Mouse (Mus musculus): Measurements from ENCODE around the gene Kif1c. TPM values are rescaled to one million over a fixed set of nuclear protein-coding genes. Genes with fewer than 3 reads are reported as not detected.

Kif1c gene
- polyA plus RNA-seq, 1 experiment, result 103 TPM

GRCm38 (mm10) chr11:70687601-70688199 lies 12.6 kb upstream of the Kif1c start, which contains the start of gene Camta2:
Camta2 (minus strand) TSS chr11:70688105.
- peak; percentile 83; the same call in 1 of the 2 replicates for TF ChIP-seq POLR2A (IDR thresholded peaks at IDR 0.05; ENCODE audit: borderline replicate concordance, extremely low read depth, low read depth, low read length)
- peak; percentile 26; the same call in 1 of the 2 replicates for TF ChIP-seq CTCF (IDR thresholded peaks at IDR 0.05; ENCODE audit: insufficient read depth, low read length)
- WGBS, result under 1% methylated on average over 54 of the region's 55 CpGs
- peak within 1 kb of the TSS; percentile 76 for H3K4me3 ChIP-seq (replicated peaks; ENCODE audit: extremely low read depth, low read depth, low read length)
- DNase-seq, result peak; percentile 91
- H3K4me1 ChIP-seq (ENCODE audit: control insufficient read depth, insufficient read depth, low read length), result peaks cover 12% of the 10 kb centered on the region; the same call in 1 of the 2 replicates

- WGBS, result 13% methylated on average over 8 of the region's 8 CpGs
- H3K4me1 ChIP-seq (ENCODE audit: control insufficient read depth, insufficient read depth, low read length), result peaks cover 12% of the 10 kb centered on the region; the same call in 1 of the 2 replicates
- H3K4me3 ChIP-seq (replicated peaks; ENCODE audit: extremely low read depth, low read depth, low read length), result peak overlapping the region; percentile 76
- no peak for DNase-seq
- TF ChIP-seq CTCF (IDR thresholded peaks at IDR 0.05; ENCODE audit: insufficient read depth, low read length), result no peak
- TF ChIP-seq POLR2A (IDR thresholded peaks at IDR 0.05; ENCODE audit: borderline replicate concordance, extremely low read depth, low read depth, low read length), result no peak
Observed at GRCm38 (mm10) chr11:70688372-70688771, 12.0 kb upstream of the Kif1c start.

GRCm38 (mm10) chr11:70689578-70689977 lies 10.8 kb upstream of the Kif1c start:
- TF ChIP-seq POLR2A (IDR thresholded peaks at IDR 0.05; ENCODE audit: borderline replicate concordance, extremely low read depth, low read depth, low read length) (no peak), CTCF (IDR thresholded peaks at IDR 0.05; ENCODE audit: insufficient read depth, low read length) (no peak)
- 57% methylated on average over 4 of the region's 4 CpGs for WGBS
- Histone ChIP-seq H3K4me3 (replicated peaks; ENCODE audit: extremely low read depth, low read depth, low read length) (no peak overlapping the region), H3K4me1 (ENCODE audit: control insufficient read depth, insufficient read depth, low read length) (peaks cover 12% of the 10 kb centered on the region; the same call in 1 of the 2 replicates)
- DNase-seq, result no peak

GRCm38 (mm10) chr11:70693504-70693903 lies 6.8 kb upstream of the Kif1c start:
- TF ChIP-seq POLR2A (IDR thresholded peaks at IDR 0.05; ENCODE audit: borderline replicate concordance, extremely low read depth, low read depth, low read length), result no peak
- DNase-seq, result no peak
- Histone ChIP-seq H3K4me3 (replicated peaks; ENCODE audit: extremely low read depth, low read depth, low read length) (no peak overlapping the region), H3K4me1 (ENCODE audit: control insufficient read depth, insufficient read depth, low read length) (peaks cover 2% of the 10 kb centered on the region; the same call in 1 of the 2 replicates)
- WGBS, result 73% methylated on average over 3 of the region's 3 CpGs

- 78% methylated on average over 3 of the region's 3 CpGs for WGBS
- no peak for DNase-seq
- H3K4me1 ChIP-seq (ENCODE audit: control insufficient read depth, insufficient read depth, low read length), result peaks cover 4% of the 10 kb centered on the region
- TF ChIP-seq CTCF (IDR thresholded peaks at IDR 0.05; ENCODE audit: insufficient read depth, low read length), result no peak
- H3K4me3 ChIP-seq (replicated peaks; ENCODE audit: extremely low read depth, low read depth, low read length), result no peak overlapping the region
Observed at GRCm38 (mm10) chr11:70697376-70697775, 3.0 kb upstream of the Kif1c start.

GRCm38 (mm10) chr11:70699051-70699450 lies 1.3 kb upstream of the Kif1c start:
- Histone ChIP-seq H3K4me3 (replicated peaks; ENCODE audit: extremely low read depth, low read depth, low read length) (no peak overlapping the region), H3K4me1 (ENCODE audit: control insufficient read depth, insufficient read depth, low read length) (peaks cover 7% of the 10 kb centered on the region)
- DNase-seq, result no peak
- TF ChIP-seq CTCF (IDR thresholded peaks at IDR 0.05; ENCODE audit: insufficient read depth, low read length) (no peak), POLR2A (IDR thresholded peaks at IDR 0.05; ENCODE audit: borderline replicate concordance, extremely low read depth, low read depth, low read length) (no peak)
- WGBS, result 86% methylated on average over 2 of the region's 2 CpGs

- TF ChIP-seq CTCF (IDR thresholded peaks at IDR 0.05; ENCODE audit: insufficient read depth, low read length), result no peak
- TF ChIP-seq POLR2A (IDR thresholded peaks at IDR 0.05; ENCODE audit: borderline replicate concordance, extremely low read depth, low read depth, low read length), result no peak; the same call in 1 of the 2 replicates
- WGBS, result 1% methylated on average over 34 of the region's 34 CpGs
- DNase-seq, result peak; percentile 78
- H3K4me1 ChIP-seq (ENCODE audit: control insufficient read depth, insufficient read depth, low read length), result peaks cover 7% of the 10 kb centered on the region
- peak overlapping the region; percentile 98 for H3K4me3 ChIP-seq (replicated peaks; ENCODE audit: extremely low read depth, low read depth, low read length)
Observed at GRCm38 (mm10) chr11:70700613-70701012, 265 bp downstream of the Kif1c start.

GRCm38 (mm10) chr11:70701221-70701955 lies 1.0 kb downstream of the Kif1c start:
- 13% methylated on average over 10 of the region's 10 CpGs for WGBS
- peak overlapping the region; percentile 98 for H3K4me3 ChIP-seq (replicated peaks; ENCODE audit: extremely low read depth, low read depth, low read length)
- H3K4me1 ChIP-seq (ENCODE audit: control insufficient read depth, insufficient read depth, low read length), result peaks cover 7% of the 10 kb centered on the region
- DNase-seq, result no peak
- TF ChIP-seq CTCF (IDR thresholded peaks at IDR 0.05; ENCODE audit: insufficient read depth, low read length) (no peak), POLR2A (IDR thresholded peaks at IDR 0.05; ENCODE audit: borderline replicate concordance, extremely low read depth, low read depth, low read length) (no peak)

- no peak for TF ChIP-seq POLR2A (IDR thresholded peaks at IDR 0.05; ENCODE audit: borderline replicate concordance, extremely low read depth, low read depth, low read length)
- TF ChIP-seq CTCF (IDR thresholded peaks at IDR 0.05; ENCODE audit: insufficient read depth, low read length), result no peak
- no peak for DNase-seq
- peaks cover 7% of the 10 kb centered on the region for H3K4me1 ChIP-seq (ENCODE audit: control insufficient read depth, insufficient read depth, low read length)
- no peak overlapping the region for H3K4me3 ChIP-seq (replicated peaks; ENCODE audit: extremely low read depth, low read depth, low read length)
- WGBS, result 67% methylated on average over 6 of the region's 6 CpGs
Observed at GRCm38 (mm10) chr11:70701984-70702733, 1.8 kb downstream of the Kif1c start.
